Comparison of ENCODE assay signal across 6 mouse cellular contexts in genomic region chr3:44646600-44646999, GRCm38 (mm10).
DNase-seq lines count a peak whose midpoint lies in the region.

No protein-coding gene starts in this region.

- DNase-seq in cerebellum, adult 11-12 months: peak; percentile 2
- DNase-seq in cerebellum, adult 9-10 months: peak; percentile 2
- peak; percentile 56 for DNase-seq in heart, adult 11 months
- peak; percentile 3 for DNase-seq in lung, postnatal 10 days
- DNase-seq in testis, postnatal 10 days (ENCODE audit: low spot score): peak; percentile 40
- DNase-seq in thymus, postnatal 4 days: peak; percentile 5

Comparison
In these comparisons a context has a peak if more than half of its experiments do, and no peak if none do; other contexts are left out.
1. Peak in every context shown above with its lines: DNase-seq.
2. DNase-seq: peak in every context shown above with its lines; median percentile 56 in heart, adult 11 months; 40 in testis, postnatal 10 days; 5 in thymus, postnatal 4 days; 3 in lung, postnatal 10 days; 2 in cerebellum, adult 11-12 months; 2 in cerebellum, adult 9-10 months.